Mouse (Mus musculus): ENCODE data around the gene Tgoln1. TPM values are rescaled to one million over a fixed set of nuclear protein-coding genes. Genes with fewer than 3 reads are reported as not detected.

Gene Tgoln1
- polyA plus RNA-seq, 1 experiment: 87.9 TPM

DNA sequence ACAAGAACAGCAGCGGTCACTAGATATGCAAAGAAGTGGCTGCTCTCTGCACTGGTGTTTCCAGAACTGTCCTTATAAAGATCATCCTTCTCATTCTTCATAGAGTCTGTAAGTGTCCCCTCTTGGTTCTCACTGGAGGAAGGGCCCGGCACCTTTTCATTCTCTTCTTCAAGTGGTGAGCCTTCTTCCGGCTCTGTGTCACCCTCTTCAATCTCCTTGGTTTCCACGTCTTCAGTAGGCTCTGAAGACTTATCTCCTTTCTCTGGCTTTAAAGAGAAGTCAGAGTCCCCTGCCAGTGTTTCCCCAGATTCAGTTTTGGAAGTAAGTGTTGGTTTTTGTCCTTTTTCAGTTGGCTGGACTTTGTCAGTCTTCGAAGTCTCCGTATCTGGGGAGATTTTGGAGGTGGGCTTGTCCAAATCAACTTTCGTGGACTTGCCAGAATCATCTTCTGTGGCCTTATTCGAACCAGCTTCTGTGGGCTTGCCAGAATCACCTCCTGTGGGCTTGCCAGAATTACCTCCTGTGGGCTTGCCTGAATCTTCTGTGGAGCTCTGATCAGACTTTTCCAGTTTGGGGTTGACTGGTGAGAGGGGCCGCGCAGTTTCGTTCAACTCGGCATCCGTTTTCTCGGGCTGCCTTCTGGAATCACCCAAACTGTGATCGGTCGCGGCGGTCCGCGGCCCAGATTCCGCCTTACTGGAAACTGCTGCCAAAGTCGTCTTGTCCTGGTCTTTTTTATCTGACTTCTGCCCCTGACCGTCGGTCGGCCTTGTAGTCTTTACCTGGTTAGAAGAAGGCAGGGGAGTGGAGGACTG is 1.0 kb downstream of the Tgoln1 start:
- Histone ChIP-seq H3K4me1 (ENCODE audit: control insufficient read depth, insufficient read depth, low read length) (peaks cover 8% of the 10 kb centered on the region; the same call in 1 of the 2 replicates), H3K27ac (ENCODE audit: insufficient read depth, low read depth, low read length) (no peak overlapping the region), H3K4me3 (ENCODE audit: insufficient read depth, low read length) (peak overlapping the region; percentile 91)
- TF ChIP-seq POLR2A (IDR thresholded peaks at IDR 0.05; ENCODE audit: borderline replicate concordance, low read depth, low read length): no peak
- no peak for TF ChIP-seq CTCF (IDR thresholded peaks at IDR 0.05; ENCODE audit: low read depth, low read length)

DNA sequence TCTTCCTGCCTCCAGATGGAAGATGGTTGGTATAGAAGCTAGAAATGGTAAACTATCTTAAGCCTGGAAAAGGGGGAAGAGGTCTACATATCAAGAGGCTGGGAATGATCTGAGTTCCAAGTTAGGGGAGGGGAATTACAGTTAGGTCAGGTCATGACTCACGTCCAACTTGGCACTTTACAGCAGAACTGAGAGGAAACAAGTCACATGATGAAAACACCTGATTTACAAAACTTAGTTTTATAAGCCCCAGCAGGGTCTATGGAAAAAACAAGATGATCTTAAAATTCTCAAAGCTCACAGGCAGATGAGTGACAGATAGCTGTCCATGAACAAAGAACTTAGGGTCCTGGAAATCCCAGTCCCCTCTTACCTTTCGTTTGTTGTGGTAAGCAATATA is 1.6 kb downstream of the Tgoln1 start:
- H3K4me1 ChIP-seq (ENCODE audit: control insufficient read depth, insufficient read depth, low read length): peaks cover 8% of the 10 kb centered on the region; the same call in 1 of the 2 replicates
- TF ChIP-seq POLR2A (IDR thresholded peaks at IDR 0.05; ENCODE audit: borderline replicate concordance, low read depth, low read length): no peak
- no peak for TF ChIP-seq CTCF (IDR thresholded peaks at IDR 0.05; ENCODE audit: low read depth, low read length)
- H3K4me3 ChIP-seq (ENCODE audit: insufficient read depth, low read length): peak overlapping the region; percentile 91
- H3K27ac ChIP-seq (ENCODE audit: insufficient read depth, low read depth, low read length): no peak overlapping the region

DNA sequence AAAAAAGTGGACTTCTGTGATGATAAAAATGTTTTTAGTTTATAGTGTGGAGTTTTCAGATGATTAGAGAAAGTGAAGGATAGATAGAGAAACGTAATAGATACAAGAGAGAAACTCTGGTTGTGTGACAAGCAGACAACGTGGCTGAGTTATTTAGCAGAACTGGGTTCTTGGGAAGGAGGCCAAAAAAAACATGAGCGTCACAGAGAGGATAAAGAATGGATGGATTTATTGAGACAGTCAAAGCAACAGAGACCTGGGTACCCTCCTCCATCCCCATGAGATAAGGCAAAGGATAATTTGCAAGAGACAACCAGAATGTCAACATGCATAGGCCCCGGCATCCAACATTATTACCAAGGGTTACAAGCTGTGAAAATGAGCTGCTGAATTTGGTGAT is 6.5 kb downstream of the Tgoln1 start:
- no peak overlapping the region for H3K27ac ChIP-seq (ENCODE audit: insufficient read depth, low read depth, low read length)
- H3K4me3 ChIP-seq (ENCODE audit: insufficient read depth, low read length): no peak overlapping the region
- no peak for TF ChIP-seq POLR2A (IDR thresholded peaks at IDR 0.05; ENCODE audit: borderline replicate concordance, low read depth, low read length)
- peaks cover 10% of the 10 kb centered on the region; the same call in 1 of the 2 replicates for H3K4me1 ChIP-seq (ENCODE audit: control insufficient read depth, insufficient read depth, low read length)

DNA sequence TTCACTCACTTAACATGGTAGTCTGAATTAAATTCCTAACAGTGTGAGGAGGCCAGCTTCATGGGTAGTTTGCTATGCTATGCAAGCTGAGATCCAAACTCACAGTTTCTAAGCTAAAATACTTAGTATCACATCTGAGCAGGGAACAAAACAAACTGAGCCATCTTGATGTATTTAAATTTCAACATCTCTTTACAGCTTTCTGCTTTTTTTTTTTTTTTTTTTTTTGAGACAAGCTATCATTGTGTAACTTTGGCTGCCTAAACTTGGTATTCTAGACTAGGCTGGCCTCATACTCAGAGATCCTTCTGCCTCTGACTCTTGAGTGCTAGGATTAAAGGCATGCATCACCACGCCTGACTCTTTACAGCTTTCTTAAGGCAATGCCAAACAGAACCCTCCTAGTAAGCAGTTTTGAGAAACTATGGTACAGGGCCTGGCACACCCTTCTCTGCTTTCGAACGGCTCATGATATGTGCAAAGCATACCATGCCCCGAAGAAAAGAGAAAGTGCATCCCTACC is 8.1 kb downstream of the Tgoln1 start:
- Histone ChIP-seq H3K27ac (ENCODE audit: insufficient read depth, low read depth, low read length) (no peak overlapping the region), H3K4me3 (ENCODE audit: insufficient read depth, low read length) (no peak overlapping the region), H3K4me1 (ENCODE audit: control insufficient read depth, insufficient read depth, low read length) (peaks cover 6% of the 10 kb centered on the region; the same call in 1 of the 2 replicates)
- TF ChIP-seq POLR2A (IDR thresholded peaks at IDR 0.05; ENCODE audit: borderline replicate concordance, low read depth, low read length) (no peak), CTCF (IDR thresholded peaks at IDR 0.05; ENCODE audit: low read depth, low read length) (no peak)

- H3K4me1 ChIP-seq (ENCODE audit: control insufficient read depth, insufficient read depth, low read length): peaks cover 6% of the 10 kb centered on the region; the same call in 1 of the 2 replicates
- TF ChIP-seq CTCF (IDR thresholded peaks at IDR 0.05; ENCODE audit: low read depth, low read length): no peak
- no peak for TF ChIP-seq POLR2A (IDR thresholded peaks at IDR 0.05; ENCODE audit: borderline replicate concordance, low read depth, low read length)
- no peak overlapping the region for H3K27ac ChIP-seq (ENCODE audit: insufficient read depth, low read depth, low read length)
- H3K4me3 ChIP-seq (ENCODE audit: insufficient read depth, low read length): no peak overlapping the region
Observed at GRCm38 (mm10) chr6:72607676-72608075, 9.1 kb downstream of the Tgoln1 start.

DNA sequence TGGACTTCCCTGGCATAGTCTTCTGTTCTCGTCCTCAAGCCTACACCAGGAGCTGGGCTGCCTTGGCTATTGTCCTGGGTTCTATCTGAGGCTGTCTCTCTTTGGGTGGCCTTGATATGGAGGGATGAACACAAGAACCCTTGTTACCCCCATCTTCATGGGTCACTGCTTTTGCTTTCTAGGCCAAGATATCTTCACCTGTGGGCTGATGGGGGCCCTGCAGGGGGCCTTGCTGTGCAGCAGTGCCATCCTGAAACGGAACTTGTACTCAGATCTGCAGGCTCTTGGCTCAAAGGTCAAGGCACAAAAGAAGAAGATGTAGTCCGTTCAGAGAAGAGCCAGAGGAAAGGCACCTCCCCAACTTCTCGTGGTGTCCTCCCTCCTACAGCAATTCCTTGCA is 9.7 kb downstream of the Tgoln1 start:
- no peak for TF ChIP-seq POLR2A (IDR thresholded peaks at IDR 0.05; ENCODE audit: borderline replicate concordance, low read depth, low read length)
- TF ChIP-seq CTCF (IDR thresholded peaks at IDR 0.05; ENCODE audit: low read depth, low read length): no peak
- no peak overlapping the region for H3K27ac ChIP-seq (ENCODE audit: insufficient read depth, low read depth, low read length)
- H3K4me3 ChIP-seq (ENCODE audit: insufficient read depth, low read length): no peak overlapping the region
- H3K4me1 ChIP-seq (ENCODE audit: control insufficient read depth, insufficient read depth, low read length): peaks cover 6% of the 10 kb centered on the region; the same call in 1 of the 2 replicates

- TF ChIP-seq POLR2A (IDR thresholded peaks at IDR 0.05; ENCODE audit: borderline replicate concordance, low read depth, low read length): no peak
- TF ChIP-seq CTCF (IDR thresholded peaks at IDR 0.05; ENCODE audit: low read depth, low read length): no peak
- Histone ChIP-seq H3K27ac (ENCODE audit: insufficient read depth, low read depth, low read length) (no peak overlapping the region), H3K4me1 (ENCODE audit: control insufficient read depth, insufficient read depth, low read length) (peaks cover 8% of the 10 kb centered on the region)
Observed at GRCm38 (mm10) chr6:72604066-72604465, 12.7 kb downstream of the Tgoln1 start.

DNA sequence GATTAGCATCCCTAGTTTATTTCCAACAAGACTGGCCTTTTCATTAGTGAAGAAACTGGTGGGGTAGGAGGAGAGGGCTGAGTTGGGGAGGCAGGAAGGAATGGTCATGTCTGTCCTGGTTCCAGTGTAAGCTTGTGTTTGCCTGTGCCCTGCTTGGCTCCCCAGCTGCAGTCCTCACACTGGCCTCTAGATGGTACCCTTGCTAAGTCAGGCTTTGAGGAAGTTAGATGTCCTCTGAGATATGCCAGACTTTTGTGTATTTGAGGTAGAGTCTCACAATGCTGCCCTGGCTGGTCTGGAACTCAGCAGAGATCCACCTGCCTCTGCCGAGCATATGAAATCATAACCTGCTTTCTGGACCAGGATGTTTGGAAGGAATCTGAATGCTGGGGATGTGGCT is 15.1 kb downstream of the Tgoln1 start:
- 0 out of 2 replicates have a peak, but pooled peaks have one; percentile 12 for TF ChIP-seq CTCF (IDR thresholded peaks at IDR 0.05; ENCODE audit: low read depth, low read length)
- no peak for TF ChIP-seq POLR2A (IDR thresholded peaks at IDR 0.05; ENCODE audit: borderline replicate concordance, low read depth, low read length)
- peaks cover 14% of the 10 kb centered on the region for H3K4me1 ChIP-seq (ENCODE audit: control insufficient read depth, insufficient read depth, low read length)
- no peak overlapping the region for H3K4me3 ChIP-seq (ENCODE audit: insufficient read depth, low read length)
- H3K27ac ChIP-seq (ENCODE audit: insufficient read depth, low read depth, low read length): no peak overlapping the region

More at GRCm38 (mm10) chr6:72604066-72604465, 12.7 kb downstream of the Tgoln1 start:
- no peak overlapping the region for H3K4me3 ChIP-seq (ENCODE audit: insufficient read depth, low read length)

DNA sequence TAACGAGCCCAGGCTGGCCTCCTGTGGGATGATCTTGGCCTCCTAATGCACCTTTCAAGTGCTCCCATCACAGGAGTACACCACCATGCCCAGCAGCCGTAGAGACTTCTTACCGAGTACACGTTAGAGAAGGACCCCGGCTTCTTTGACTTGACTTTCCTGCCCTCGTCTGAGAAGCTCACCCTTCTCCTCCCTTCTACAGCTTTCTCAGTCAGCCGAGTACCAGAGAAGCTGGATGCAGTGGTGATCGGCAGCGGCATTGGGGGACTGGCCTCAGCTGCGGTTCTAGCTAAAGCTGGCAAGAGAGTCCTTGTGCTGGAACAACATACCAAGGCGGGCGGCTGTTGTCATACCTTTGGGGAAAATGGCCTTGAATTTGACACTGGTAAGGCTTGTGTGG is 16.0 kb downstream of the Tgoln1 start:
- no peak for TF ChIP-seq POLR2A (IDR thresholded peaks at IDR 0.05; ENCODE audit: borderline replicate concordance, low read depth, low read length)
- TF ChIP-seq CTCF (IDR thresholded peaks at IDR 0.05; ENCODE audit: low read depth, low read length): no peak
- Histone ChIP-seq H3K4me3 (ENCODE audit: insufficient read depth, low read length) (no peak overlapping the region), H3K27ac (ENCODE audit: insufficient read depth, low read depth, low read length) (no peak overlapping the region), H3K4me1 (ENCODE audit: control insufficient read depth, insufficient read depth, low read length) (peaks cover 14% of the 10 kb centered on the region)

GRCm38 (mm10) chr6:72600216-72600615 is 16.6 kb downstream of the Tgoln1 start:
- peaks cover 14% of the 10 kb centered on the region for H3K4me1 ChIP-seq (ENCODE audit: control insufficient read depth, insufficient read depth, low read length)
- H3K27ac ChIP-seq (ENCODE audit: insufficient read depth, low read depth, low read length): no peak overlapping the region
- no peak overlapping the region for H3K4me3 ChIP-seq (ENCODE audit: insufficient read depth, low read length)
- no peak for TF ChIP-seq POLR2A (IDR thresholded peaks at IDR 0.05; ENCODE audit: borderline replicate concordance, low read depth, low read length)
- TF ChIP-seq CTCF (IDR thresholded peaks at IDR 0.05; ENCODE audit: low read depth, low read length): no peak
